Mouse (Mus musculus) mouse trophoblast stem cell (cell line): ENCODE measurements at regions not wholly inside any gene's neighbourhood (a gene's known extent, or its start where the extent isn't known, plus 50 kb on each side); places are given as distances from the start of the nearest gene placed in this dataset.

Source experiments
- in situ Hi-C, 2 experiments: fragments of 300-500 bp; cut with MseI, MboI; formaldehyde crosslinking; loops; 2 replicates in 1 of 2; 3 replicates in 1 of 2; pipeline ENCODE4 v1.15.1; 2025

GRCm38 (mm10) chrX:16421159-16421558 lies 101.5 kb upstream of the Cypt1 start:
- in situ Hi-C loops, result no loop called here

DNA sequence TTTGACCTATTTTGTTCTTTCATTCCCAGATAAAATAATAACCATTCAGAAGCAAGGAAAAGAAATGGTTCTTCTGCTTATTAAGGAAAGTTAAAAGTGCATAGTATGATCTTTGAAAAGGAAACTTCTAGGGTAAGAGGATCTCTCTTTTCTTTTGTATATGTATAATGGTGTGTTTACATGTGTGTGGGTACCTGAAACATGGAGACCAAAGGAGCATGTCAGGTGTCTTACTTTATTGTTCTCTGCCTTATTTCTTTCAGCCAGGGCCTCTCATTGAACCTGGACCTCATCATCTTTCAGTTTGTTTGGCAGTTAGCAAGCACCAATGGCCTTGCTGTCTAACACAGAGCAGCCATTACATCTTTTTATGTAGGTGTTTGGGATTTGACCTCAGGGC lies 101.0 kb upstream of the Cypt1 start:
- in situ Hi-C loops, result no loop called here

- in situ Hi-C loops, result no loop called here
Measured at GRCm38 (mm10) chrX:16438088-16438487, 84.6 kb upstream of the Cypt1 start.

- in situ Hi-C loops, result loop anchor here (10.0 to 25.0 kb wide), 2 partner anchors 404 to 412 kb away; no protein-coding TSS in a partner anchor
Measured at GRCm38 (mm10) chrX:16450496-16451078, 72.1 kb upstream of the Cypt1 start.
